Mouse (Mus musculus) bone marrow macrophage, adult 2 months (primary cell): ENCODE measurements around the gene Gcm2. TPM values are rescaled to one million over a fixed set of nuclear protein-coding genes. Genes with fewer than 3 reads are reported as not detected.
A peak's percentile ranks its signal among the peaks of the same experiment; 100 is the strongest.

Experiments used
- H3K27ac ChIP-seq: 2 replicates; pipeline ENCODE4 v1.5.1; 2012; ENCODE audit warnings: low read depth, low read length; ENCODE audit not compliant: insufficient read depth
- H3K4me1 ChIP-seq: 2 replicates; pipeline ENCODE4 v1.6.1; 2012; ENCODE audit warnings: low read length; ENCODE audit not compliant: control insufficient read depth, insufficient read depth
- H3K4me3 ChIP-seq: 2 replicates; pipeline ENCODE4 v1.5.1; 2012; ENCODE audit warnings: mild to moderate bottlenecking, low read length, moderate library complexity; ENCODE audit not compliant: insufficient read depth
- CTCF ChIP-seq: IDR thresholded peaks from 2 replicates; pipeline ENCODE4 v1.5.1; 2012; ENCODE audit warnings: low read depth, mild to moderate bottlenecking, low read length, moderate library complexity
- POLR2A ChIP-seq: IDR thresholded peaks from 2 replicates; pipeline ENCODE4 v1.6.1; 2012; ENCODE audit warnings: mild to moderate bottlenecking, low read depth, low read length, borderline replicate concordance
- polyA plus RNA-seq: library from polyadenylated mRNA; stranded (reverse); fragments of >200 nt; gene quantifications from 2 replicates; pipeline ENCODE4 v1.2.4, GENCODE M21; 2012; ENCODE audit not compliant: missing spikeins, insufficient read depth, insufficient read length

Gcm2 gene
- polyA plus RNA-seq, 1 experiment: 0.66 TPM

- Histone ChIP-seq H3K4me3 (no peak overlapping the region), H3K4me1 (peaks cover 21% of the 10 kb centered on the region), H3K27ac (no peak overlapping the region)
- TF ChIP-seq CTCF: no peak
- no peak for TF ChIP-seq POLR2A
Observed at GRCm38 (mm10) chr13:41080700-41081099, 30.1 kb downstream of the Gcm2 start.

GRCm38 (mm10) chr13:41079859-41080258 lies 31.0 kb downstream of the Gcm2 start:
- Histone ChIP-seq H3K27ac (no peak overlapping the region), H3K4me1 (peaks cover 22% of the 10 kb centered on the region), H3K4me3 (no peak overlapping the region)
- no peak for TF ChIP-seq POLR2A
- TF ChIP-seq CTCF: no peak

GRCm38 (mm10) chr13:41079421-41079780 lies 31.4 kb downstream of the Gcm2 start, which contains the start of gene Mak:
Mak (minus strand) TSS chr13:41079706.
- TF ChIP-seq CTCF: no peak
- no peak for TF ChIP-seq POLR2A
- Histone ChIP-seq H3K27ac (no peak within 1 kb of the TSS), H3K4me1 (peaks cover 21% of the 10 kb centered on the region), H3K4me3 (peak within 1 kb of the TSS; percentile 51)

GRCm38 (mm10) chr13:41078690-41079420 lies 32.0 kb downstream of the Gcm2 start:
- no peak for TF ChIP-seq POLR2A
- no peak for TF ChIP-seq CTCF
- H3K27ac ChIP-seq: no peak overlapping the region
- H3K4me1 ChIP-seq: peaks cover 22% of the 10 kb centered on the region
- H3K4me3 ChIP-seq: peak overlapping the region; percentile 51; the same call in 1 of the 2 replicates

- TF ChIP-seq CTCF (no peak), POLR2A (no peak)
Observed at GRCm38 (mm10) chr13:41077921-41078320, 32.9 kb downstream of the Gcm2 start.

GRCm38 (mm10) chr13:41073819-41074218 lies 37.0 kb downstream of the Gcm2 start:
- H3K27ac ChIP-seq: peak overlapping the region; percentile 98
- TF ChIP-seq CTCF (no peak), POLR2A (no peak)
- peaks cover 21% of the 10 kb centered on the region for H3K4me1 ChIP-seq
- H3K4me3 ChIP-seq: no peak overlapping the region

More at GRCm38 (mm10) chr13:41077921-41078320, 32.9 kb downstream of the Gcm2 start:
- Histone ChIP-seq H3K27ac (no peak overlapping the region), H3K4me3 (no peak overlapping the region), H3K4me1 (peaks cover 30% of the 10 kb centered on the region)

- peaks cover 28% of the 10 kb centered on the region for H3K4me1 ChIP-seq
- no peak overlapping the region for H3K4me3 ChIP-seq
- no peak for TF ChIP-seq POLR2A
- TF ChIP-seq CTCF: no peak
- no peak overlapping the region for H3K27ac ChIP-seq
Observed at GRCm38 (mm10) chr13:41071617-41072016, 39.2 kb downstream of the Gcm2 start.

- TF ChIP-seq CTCF (no peak), POLR2A (no peak)
- Histone ChIP-seq H3K27ac (no peak overlapping the region), H3K4me1 (peaks cover 14% of the 10 kb centered on the region), H3K4me3 (no peak overlapping the region)
Observed at GRCm38 (mm10) chr13:41067618-41068017, 43.2 kb downstream of the Gcm2 start.

- Histone ChIP-seq H3K4me1 (peaks cover 15% of the 10 kb centered on the region), H3K27ac (no peak overlapping the region), H3K4me3 (no peak overlapping the region)
- TF ChIP-seq POLR2A (no peak), CTCF (no peak)
Observed at GRCm38 (mm10) chr13:41051965-41052364, 58.9 kb downstream of the Gcm2 start.

Other genes starting within 250 kb of the Gcm2 start
- gene Pak1ip1, start 110.0 kb downstream of the Gcm2 start, polyA plus RNA-seq: 42.0 and 47.1 TPM in 2 replicates
- gene Tmem14c, start 94.7 kb downstream of the Gcm2 start, polyA plus RNA-seq: 155 and 161 TPM in 2 replicates
- 1.5 and 2.8 TPM in 2 replicates for gene Mak, start 31.3 kb downstream of the Gcm2 start, polyA plus RNA-seq
- not detected in 2 replicates for gene Sycp2l, start 3.3 kb upstream of the Gcm2 start, polyA plus RNA-seq
- gene Elovl2, start 109.4 kb upstream of the Gcm2 start, polyA plus RNA-seq: not detected in 2 replicates
- 21.2 and 24.1 TPM in 2 replicates for gene Smim13, start 138.8 kb upstream of the Gcm2 start, polyA plus RNA-seq
- not detected in 2 replicates for gene Gm17364, start 162.9 kb upstream of the Gcm2 start, polyA plus RNA-seq